Mouse (Mus musculus) heart, embryonic 16.5 days (tissue): ENCODE data around the gene Rnf126. TPM values are rescaled to one million over a fixed set of nuclear protein-coding genes. Genes with fewer than 3 reads are reported as not detected.
A peak's percentile ranks its signal among the peaks of the same experiment; 100 is the strongest.

Source experiments
- ATAC-seq: fragments of 200-750 bp; cut with Nextera tagmentation; replicated peaks from 2 replicates; pipeline ENCODE4 v1.8.0; 2017; ENCODE audit warnings: moderate number of reproducible peaks; ENCODE audit not compliant: insufficient read depth, low FRiP score; ENCODE audit errors: extremely low read depth
- H3K27ac ChIP-seq: fragments of 300-500 bp; sonication (generic); 2 replicates; pipeline ENCODE4 v1.5.1; 2014; ENCODE audit warnings: mild to moderate bottlenecking, low read length, control low read depth, moderate library complexity
- H3K27me3 ChIP-seq: fragments of 300-500 bp; sonication (generic); 2 replicates; pipeline ENCODE4 v1.6.1; 2014; ENCODE audit warnings: low read length, mixed read lengths; ENCODE audit not compliant: control insufficient read depth, insufficient read depth
- H3K36me3 ChIP-seq: fragments of 300-500 bp; sonication (generic); 2 replicates; pipeline ENCODE4 v1.6.1; 2014; ENCODE audit not compliant: control insufficient read depth, insufficient read depth
- H3K4me1 ChIP-seq: fragments of 300-500 bp; sonication (generic); 2 replicates; pipeline ENCODE4 v1.6.1; 2014; ENCODE audit warnings: low read length, mixed read lengths; ENCODE audit not compliant: control insufficient read depth, insufficient read depth
- H3K4me2 ChIP-seq: fragments of 300-500 bp; sonication (generic); 2 replicates; pipeline ENCODE4 v1.6.1; 2014; ENCODE audit warnings: low read depth, mild to moderate bottlenecking, control low read depth, low read length
- H3K4me3 ChIP-seq: fragments of 300-500 bp; sonication (generic); 2 replicates; pipeline ENCODE4 v1.5.1; 2014; ENCODE audit warnings: mild to moderate bottlenecking, control low read depth, low read length
- H3K9ac ChIP-seq: fragments of 300-500 bp; sonication (generic); 2 replicates; pipeline ENCODE4 v1.6.1; 2014; ENCODE audit warnings: low read length, control low read depth
- H3K9me3 ChIP-seq: fragments of 300-500 bp; sonication (generic); replicated peaks from 2 replicates; pipeline ENCODE4 v1.6.1; 2016; ENCODE audit warnings: low read length; ENCODE audit not compliant: control insufficient read depth
- WGBS: fragments of 180-500 bp; shearing (Covaris S2); extraction: QIAGEN DNeasy Blood & Tissue Kit; methylation state at CpG from one replicate; pipeline ENCODE4 v1.1.7; 2014; 5-methylcytosine and 5-hydroxymethylcytosine counted together
- polyA plus RNA-seq: library from polyadenylated mRNA; unstranded; fragments of >200 nt; fragmentation: Nextera tagmentation; extraction: Ambion mirVana; gene quantifications from 2 replicates; pipeline ENCODE4 v1.2.1, GENCODE M21; 2015

The Rnf126 gene
- polyA plus RNA-seq, 1 experiment from 2014 or later = 56.0 TPM

GRCm38 (mm10) chr10:79746774-79747151, 20.0 kb downstream of the Rnf126 start:
- Histone ChIP-seq H3K4me2 (peak overlapping the region; percentile 68), H3K36me3 (peaks cover 18% of the 10 kb centered on the region), H3K27ac (no peak overlapping the region), H3K4me3 (peak overlapping the region; percentile 20; the same call in 1 of the 2 replicates), H3K4me1 (peaks cover 10% of the 10 kb centered on the region), H3K9ac (peak overlapping the region; percentile 60; the same call in 1 of the 2 replicates), H3K9me3 (no peaks in the 10 kb centered on the region), H3K27me3 (no peaks in the 10 kb centered on the region)
- ATAC-seq = 0 out of 2 replicates have a peak, but pooled peaks have one; percentile 24
- WGBS = 25% methylated on average over 6 of the region's 6 CpGs

- Histone ChIP-seq H3K27me3 (no peaks in the 10 kb centered on the region), H3K36me3 (peaks cover 24% of the 10 kb centered on the region), H3K9me3 (no peaks in the 10 kb centered on the region), H3K9ac (peak within 1 kb of the TSS; percentile 87), H3K27ac (peak within 1 kb of the TSS; percentile 46; the same call in 1 of the 2 replicates), H3K4me3 (peak within 1 kb of the TSS; percentile 84), H3K4me2 (peak within 1 kb of the TSS; percentile 79), H3K4me1 (peaks cover 10% of the 10 kb centered on the region)
- peak; percentile 96 for ATAC-seq
- 3% methylated on average over 38 of the region's 38 CpGs for WGBS
These were observed 20.6 kb downstream of the Rnf126 start, which contains the start of gene Polrmt for GRCm38 (mm10) chr10:79745898-79746773. Polrmt (minus strand) TSS chr10:79746581.

- WGBS = 93% methylated on average over 3 of the region's 3 CpGs
- peaks cover 1% of the 10 kb centered on the region for H3K9me3 ChIP-seq
- peaks cover 10% of the 10 kb centered on the region for H3K4me1 ChIP-seq
- H3K9ac ChIP-seq = no peak overlapping the region; the same call in 1 of the 2 replicates
- H3K27me3 ChIP-seq = no peaks in the 10 kb centered on the region
- no peak overlapping the region for H3K27ac ChIP-seq
- peak overlapping the region; percentile 84 for H3K4me3 ChIP-seq
- H3K4me2 ChIP-seq = peak overlapping the region; percentile 79
- ATAC-seq = no peak
- H3K36me3 ChIP-seq = peaks cover 32% of the 10 kb centered on the region
These were observed 21.3 kb downstream of the Rnf126 start for GRCm38 (mm10) chr10:79745411-79745810.

GRCm38 (mm10) chr10:79743650-79744365, 22.9 kb downstream of the Rnf126 start:
- Histone ChIP-seq H3K4me2 (no peak overlapping the region), H3K36me3 (peaks cover 48% of the 10 kb centered on the region), H3K9ac (no peak overlapping the region), H3K9me3 (peaks cover 17% of the 10 kb centered on the region), H3K4me1 (peaks cover 10% of the 10 kb centered on the region), H3K4me3 (no peak overlapping the region), H3K27me3 (no peaks in the 10 kb centered on the region), H3K27ac (no peak overlapping the region)
- 93% methylated on average over 15 of the region's 15 CpGs for WGBS
- ATAC-seq = no peak

GRCm38 (mm10) chr10:79743161-79743560, 23.6 kb downstream of the Rnf126 start:
- Histone ChIP-seq H3K4me1 (peaks cover 10% of the 10 kb centered on the region), H3K27me3 (no peaks in the 10 kb centered on the region), H3K36me3 (peaks cover 54% of the 10 kb centered on the region), H3K4me2 (no peak overlapping the region), H3K27ac (no peak overlapping the region), H3K9ac (no peak overlapping the region), H3K4me3 (no peak overlapping the region), H3K9me3 (peaks cover 24% of the 10 kb centered on the region)
- WGBS = 87% methylated on average over 11 of the region's 11 CpGs
- ATAC-seq = no peak

- Histone ChIP-seq H3K27me3 (peaks cover 5% of the 10 kb centered on the region), H3K4me2 (no peak overlapping the region), H3K36me3 (peaks cover 77% of the 10 kb centered on the region), H3K4me3 (no peak overlapping the region), H3K9ac (no peak overlapping the region), H3K27ac (no peak overlapping the region), H3K9me3 (peaks cover 41% of the 10 kb centered on the region), H3K4me1 (peaks cover 6% of the 10 kb centered on the region)
- no peak for ATAC-seq
- WGBS = 80% methylated on average over 11 of the region's 11 CpGs
These were observed 25.9 kb downstream of the Rnf126 start for GRCm38 (mm10) chr10:79740863-79741262.

GRCm38 (mm10) chr10:79739234-79739633, 27.5 kb downstream of the Rnf126 start:
- Histone ChIP-seq H3K36me3 (peaks cover 89% of the 10 kb centered on the region), H3K27me3 (peaks cover 7% of the 10 kb centered on the region), H3K4me1 (no peaks in the 10 kb centered on the region), H3K4me3 (no peak overlapping the region), H3K9ac (no peak overlapping the region), H3K4me2 (no peak overlapping the region), H3K27ac (no peak overlapping the region), H3K9me3 (peaks cover 46% of the 10 kb centered on the region)
- no peak for ATAC-seq
- WGBS = 97% methylated on average over 28 of the region's 28 CpGs

GRCm38 (mm10) chr10:79738259-79738658, 28.5 kb downstream of the Rnf126 start:
- no peak overlapping the region for H3K27ac ChIP-seq
- no peak for ATAC-seq
- H3K4me3 ChIP-seq = no peak overlapping the region
- H3K36me3 ChIP-seq = peaks cover 84% of the 10 kb centered on the region
- WGBS = 91% methylated on average over 10 of the region's 10 CpGs
- H3K9me3 ChIP-seq = peaks cover 46% of the 10 kb centered on the region
- no peak overlapping the region for H3K4me2 ChIP-seq
- H3K4me1 ChIP-seq = no peaks in the 10 kb centered on the region
- H3K9ac ChIP-seq = no peak overlapping the region
- peaks cover 7% of the 10 kb centered on the region for H3K27me3 ChIP-seq

GRCm38 (mm10) chr10:79736706-79737105, 30.0 kb downstream of the Rnf126 start:
- Histone ChIP-seq H3K36me3 (peaks cover 73% of the 10 kb centered on the region), H3K9me3 (peaks cover 46% of the 10 kb centered on the region), H3K4me2 (no peak overlapping the region), H3K4me1 (no peaks in the 10 kb centered on the region), H3K27me3 (peaks cover 7% of the 10 kb centered on the region), H3K4me3 (no peak overlapping the region), H3K9ac (no peak overlapping the region), H3K27ac (no peak overlapping the region)
- no peak for ATAC-seq
- WGBS = 80% methylated on average over 14 of the region's 14 CpGs
